Mouse (Mus musculus) embryonic fibroblast, embryonic 13.5 days (primary cell): ENCODE measurements at regions not wholly inside any gene's neighbourhood (a gene's known extent, or its start where the extent isn't known, plus 50 kb on each side); places are given as distances from the start of the nearest gene placed in this dataset.

Source experiments
- CTCF ChIP-seq: IDR thresholded peaks from 2 replicates; pipeline ENCODE4 v1.5.1; 2011; ENCODE audit warnings: mild to moderate bottlenecking, control low read depth, low read length, moderate library complexity, borderline replicate concordance; ENCODE audit not compliant: insufficient read depth
- POLR2A ChIP-seq: IDR thresholded peaks from 2 replicates; pipeline ENCODE4 v1.6.1; 2011; ENCODE audit warnings: low read depth, mild to moderate bottlenecking, control low read depth, low read length, moderate library complexity

DNA sequence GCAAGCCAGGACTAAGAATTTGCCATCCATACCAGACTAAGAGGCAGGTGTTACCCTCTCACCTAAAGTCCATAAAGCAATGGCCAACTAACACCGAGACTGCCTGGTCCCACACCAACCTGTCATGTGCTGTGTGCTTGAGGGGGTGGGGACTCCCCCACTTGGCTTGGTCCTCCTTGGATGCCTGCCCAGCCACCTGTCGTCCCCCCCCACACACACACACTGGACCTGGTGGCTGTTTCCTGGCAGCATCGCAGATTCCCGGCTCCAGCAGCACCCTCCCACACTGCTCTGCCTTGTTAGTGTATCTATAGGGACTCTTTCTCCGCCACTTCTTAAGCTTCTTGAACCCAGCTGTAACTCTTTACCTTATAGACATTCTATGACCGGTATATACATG is 325.7 kb upstream of the Rtl1 start:
- TF ChIP-seq CTCF (no peak), POLR2A (no peak)
